Mouse (Mus musculus): ENCODE measurements at regions not wholly inside any gene's neighbourhood (a gene's known extent, or its start where the extent isn't known, plus 50 kb on each side); places are given as distances from the start of the nearest gene placed in this dataset.
A peak's percentile ranks its signal among the peaks of the same experiment; 100 is the strongest.

DNA sequence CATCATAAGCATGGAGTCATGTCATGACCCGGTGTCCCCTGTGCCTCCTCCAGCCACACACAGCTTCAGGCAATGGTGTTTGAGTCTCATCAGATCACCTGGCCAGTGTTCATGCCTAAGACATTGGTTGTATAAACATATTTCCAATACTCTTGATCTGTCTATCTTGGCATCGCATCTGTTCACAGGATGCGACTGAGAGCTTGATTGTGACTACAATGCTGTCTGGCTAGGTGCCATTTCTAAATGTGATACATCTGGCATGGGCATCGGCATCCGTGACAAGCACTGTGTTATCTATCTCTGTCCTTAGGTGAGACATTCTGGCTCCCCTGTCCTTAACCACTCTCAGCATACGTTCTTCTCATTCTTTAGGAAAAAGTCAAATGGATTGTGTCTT, 102.3 kb upstream of the Fut8 start:
- no peak for DNase-seq (ENCODE audit: low read depth, low spot score)

DNA sequence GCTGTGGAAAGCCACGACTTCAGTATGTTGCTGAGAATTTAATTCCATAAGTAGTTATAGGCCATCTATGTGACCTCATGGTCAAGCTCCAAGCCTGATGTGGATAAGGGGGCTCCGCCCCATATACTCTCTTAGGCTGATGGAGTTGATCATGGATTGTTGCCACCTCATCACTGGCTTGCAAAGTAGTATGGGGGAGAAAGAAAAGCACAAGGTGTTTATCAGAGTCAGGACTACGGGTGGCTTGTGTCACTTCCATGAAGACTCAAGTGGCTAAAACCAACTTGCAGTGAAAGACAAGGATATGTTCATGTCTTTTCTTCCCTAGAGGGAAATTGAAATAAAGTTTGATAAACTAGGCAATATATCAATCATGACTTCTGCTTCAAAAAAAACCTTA, 102.9 kb upstream of the Fut8 start:
- no peak for DNase-seq (ENCODE audit: low read depth, low spot score)

DNA sequence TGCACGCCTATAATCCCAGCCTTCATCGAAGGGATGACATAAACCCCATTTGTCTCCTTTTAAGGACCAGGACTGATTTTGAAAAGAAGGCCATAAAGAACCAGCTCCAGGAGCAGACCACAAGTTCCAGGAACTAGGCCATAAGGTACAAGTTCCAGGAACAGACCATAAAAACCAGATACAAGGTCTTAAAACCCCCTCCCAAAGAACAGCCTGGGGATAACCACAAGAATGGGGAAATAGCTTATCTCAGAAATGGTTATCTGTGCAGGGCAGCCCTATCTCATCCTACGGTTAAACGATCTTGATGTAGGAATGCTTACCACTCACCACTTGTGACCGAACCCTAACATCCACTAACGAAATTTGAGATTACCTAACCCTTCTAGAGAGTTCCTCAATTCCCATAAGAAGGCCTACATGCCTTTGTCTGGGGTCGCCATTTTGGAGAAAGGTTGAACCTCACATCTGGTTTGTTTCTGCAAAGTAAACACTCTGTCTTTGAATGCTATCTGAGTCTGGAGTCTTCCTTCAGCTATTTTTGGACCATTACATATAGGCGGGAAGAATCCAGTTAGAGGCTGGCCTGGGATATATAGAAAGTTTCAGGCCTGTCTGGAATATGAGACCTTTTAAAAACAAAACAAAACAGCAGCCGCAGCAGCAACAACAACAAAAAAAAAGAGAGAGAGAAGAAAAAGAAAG, 103.5 kb upstream of the Fut8 start:
- DNase-seq (ENCODE audit: low read depth, low spot score), result no peak

DNA sequence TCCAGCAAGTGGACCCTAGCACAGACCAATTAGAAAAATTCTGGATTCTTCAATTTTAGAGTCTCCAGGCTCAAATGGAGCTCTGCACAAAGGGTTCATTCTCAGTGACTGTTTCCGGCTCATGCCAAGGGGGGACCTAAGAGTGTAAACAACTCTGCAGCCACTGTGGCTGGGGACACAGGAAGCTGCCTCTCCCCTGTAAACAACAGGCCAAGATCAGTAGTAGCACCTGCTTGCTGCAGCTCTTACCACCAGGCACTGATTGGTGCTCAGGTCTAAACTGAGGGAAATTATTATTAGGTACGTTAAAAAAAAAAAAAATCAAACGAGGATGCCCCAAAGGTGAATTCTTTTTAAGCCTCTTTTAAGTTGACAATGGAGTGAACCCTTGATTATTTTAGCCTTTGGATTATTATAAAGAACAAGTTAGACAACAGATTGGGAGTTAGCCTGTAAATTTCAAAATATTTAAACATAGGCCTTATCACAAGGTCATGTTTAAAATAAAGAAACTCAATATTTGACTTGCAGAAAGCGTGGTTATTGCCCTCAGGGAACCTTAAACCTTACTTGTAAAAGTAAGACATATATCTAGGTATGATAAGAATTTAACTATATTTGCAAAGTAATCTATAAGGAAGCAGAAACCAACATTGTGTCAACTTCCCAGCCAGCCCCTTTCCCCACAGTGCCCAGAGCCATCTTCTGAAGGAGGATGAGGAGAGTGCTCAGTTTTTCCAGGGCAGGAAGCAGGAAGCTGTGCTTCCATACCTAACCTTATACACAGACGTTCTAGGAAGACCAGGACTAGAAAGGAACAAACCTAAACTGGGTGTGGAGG, 104.2 kb upstream of the Fut8 start:
- DNase-seq (ENCODE audit: low read depth, low spot score), result peak; percentile 80

DNA sequence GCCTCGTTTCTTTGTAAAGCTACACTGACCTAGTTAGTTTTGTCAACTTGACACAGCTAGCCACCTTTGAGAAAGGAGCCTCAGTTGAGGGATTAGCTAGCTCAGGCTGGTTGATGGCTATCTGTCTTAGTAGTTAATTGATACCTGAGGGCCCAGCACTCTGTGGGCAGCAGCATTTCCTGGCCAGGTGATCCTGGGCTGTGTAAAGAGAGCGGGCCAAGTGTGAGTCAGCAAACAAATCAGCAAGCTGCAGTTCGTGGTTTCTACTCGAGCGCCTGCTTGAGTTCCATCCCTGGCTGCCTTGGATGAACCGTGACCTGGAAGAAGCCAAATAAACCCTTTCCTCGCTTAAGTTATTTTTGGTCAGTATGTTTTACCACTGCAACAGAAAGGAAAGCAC, 106.6 kb upstream of the Fut8 start:
- peak; percentile 80 for DNase-seq (ENCODE audit: low read depth, low spot score)

DNA sequence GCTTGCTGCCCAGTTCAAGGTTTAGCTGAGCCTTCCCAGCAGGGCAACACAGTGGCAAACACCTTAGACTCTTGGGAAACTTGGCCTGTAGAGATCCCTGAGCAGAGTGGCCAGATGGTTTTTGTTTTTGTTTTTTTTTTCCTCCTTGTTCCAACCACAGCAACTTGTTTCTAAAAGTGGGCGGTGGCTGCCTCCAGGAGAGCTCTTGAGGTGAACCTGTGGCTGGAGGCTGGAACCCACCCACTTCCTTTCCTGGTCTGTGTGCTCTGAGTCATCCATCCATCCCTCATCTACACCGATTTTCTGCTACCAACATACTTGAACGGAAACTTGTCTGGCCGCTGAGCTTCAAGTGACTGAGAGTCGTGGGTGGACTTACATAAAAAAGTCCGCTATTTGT, 107.4 kb upstream of the Fut8 start:
- peak; percentile 62 for DNase-seq (ENCODE audit: low read depth, low spot score)

DNA sequence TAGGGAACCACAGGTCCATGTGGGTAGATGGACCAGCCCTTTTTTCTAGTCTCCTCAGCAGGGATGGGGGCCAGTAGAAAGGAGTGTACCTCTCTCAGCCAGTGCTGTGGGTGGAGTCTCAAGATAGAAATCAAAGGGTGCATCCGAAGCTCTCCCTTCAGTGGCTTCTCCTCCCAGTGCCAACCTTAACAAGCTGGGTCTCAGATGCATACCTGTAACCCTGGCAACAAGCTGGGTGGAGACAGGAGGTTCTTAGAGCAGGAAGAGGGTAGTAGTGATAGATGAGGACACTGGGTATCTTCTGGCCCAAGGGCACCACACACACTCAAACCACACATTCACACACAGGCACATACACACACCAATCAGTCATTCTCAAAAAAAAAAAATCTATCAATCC, 113.7 kb upstream of the Fut8 start:
- DNase-seq (ENCODE audit: low read depth, low spot score), result no peak

DNA sequence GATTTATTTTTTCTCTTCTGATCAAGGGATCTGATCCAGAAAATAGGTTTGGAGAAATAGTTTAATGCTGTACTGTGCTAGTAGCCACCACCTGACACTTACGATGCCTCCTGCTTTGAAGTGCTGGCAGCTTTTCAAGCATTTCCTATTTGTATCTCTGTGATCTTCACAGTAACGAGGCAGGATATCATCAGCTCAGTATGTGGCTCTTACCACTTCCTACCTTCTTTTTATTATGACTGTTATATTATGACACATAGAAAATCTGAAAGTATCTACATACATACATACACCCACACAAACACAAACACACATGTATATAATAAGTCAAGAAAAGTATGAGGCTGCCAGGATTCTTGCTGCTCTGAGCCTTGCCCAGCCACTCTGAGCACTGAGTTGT, 124.4 kb upstream of the Fut8 start:
- no peak for DNase-seq (ENCODE audit: low read depth, low spot score)

DNA sequence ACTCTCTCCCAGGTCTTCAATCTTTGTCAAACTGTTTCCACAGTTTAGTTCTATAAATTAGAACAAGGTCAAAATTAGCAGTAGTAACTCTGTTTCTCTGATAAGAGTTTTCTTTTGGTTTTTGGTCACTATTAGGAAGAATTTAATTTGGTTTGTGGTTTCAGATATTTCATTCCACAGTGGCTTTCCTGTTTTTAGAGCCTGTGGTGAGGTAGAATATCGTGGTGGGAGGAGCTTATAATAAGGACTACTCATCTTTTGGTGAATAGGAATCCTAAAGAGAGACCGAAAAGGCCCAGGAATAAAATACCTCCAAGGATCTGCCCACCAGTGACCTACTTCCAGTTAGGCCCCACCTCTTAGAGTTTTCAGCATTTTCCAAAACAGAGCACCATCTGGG, 125.8 kb upstream of the Fut8 start:
- DNase-seq (ENCODE audit: low read depth, low spot score), result no peak

DNA sequence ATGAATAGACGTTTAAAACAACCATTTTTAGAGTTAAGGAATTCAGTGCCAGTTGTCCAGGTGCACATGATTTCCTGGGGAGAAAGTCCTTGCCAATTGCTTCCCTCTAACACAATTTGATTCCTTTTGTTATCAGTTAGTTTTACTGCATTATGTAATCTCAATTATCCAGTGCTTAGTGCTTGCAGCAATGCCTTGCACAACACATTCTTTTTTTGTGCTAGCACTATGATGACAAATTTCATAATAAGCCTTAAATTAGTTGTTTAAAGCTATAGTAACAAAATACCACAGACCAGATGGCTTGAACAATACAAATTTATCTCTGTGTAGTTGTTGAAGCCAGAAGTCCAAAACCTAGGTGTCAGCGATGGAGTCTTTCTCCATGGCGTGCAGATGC, 130.7 kb upstream of the Fut8 start:
- no peak for DNase-seq (ENCODE audit: low read depth, low spot score)

DNA sequence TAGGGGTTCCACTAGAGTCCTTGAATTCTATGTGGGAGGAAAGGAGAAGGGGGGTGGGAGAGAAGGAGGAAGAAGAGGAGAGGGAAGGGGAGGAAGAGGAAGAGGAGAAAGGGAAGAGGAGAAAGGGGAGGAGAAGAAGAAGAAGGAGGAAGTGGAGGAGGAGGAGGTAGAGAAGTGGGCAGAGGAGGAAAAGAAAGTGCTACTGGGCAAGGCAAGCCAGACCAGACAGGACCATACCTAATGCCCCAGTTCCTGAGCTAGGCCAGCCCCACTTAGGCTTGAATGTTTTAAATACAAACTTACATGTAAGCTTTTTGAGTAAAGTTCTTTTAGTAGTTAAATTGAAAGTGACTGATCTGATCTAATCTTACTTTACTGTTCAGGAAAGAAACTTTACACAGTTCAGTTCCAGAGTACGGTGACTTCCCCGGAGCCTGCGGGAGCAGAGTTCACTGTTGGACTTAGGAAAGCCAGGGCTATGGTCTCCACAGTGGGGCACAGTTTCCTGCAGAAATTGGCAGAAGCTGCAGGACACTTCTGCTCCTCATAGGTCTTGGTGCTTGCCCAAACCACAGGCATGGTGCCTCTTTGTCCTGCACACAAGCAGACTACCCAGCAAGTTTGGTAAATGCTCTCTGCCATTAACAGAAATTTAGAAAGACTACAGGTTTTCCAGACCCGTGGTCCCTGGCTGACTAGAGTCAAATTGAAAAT, 131.9 kb upstream of the Fut8 start:
- no peak for DNase-seq (ENCODE audit: low read depth, low spot score)

DNA sequence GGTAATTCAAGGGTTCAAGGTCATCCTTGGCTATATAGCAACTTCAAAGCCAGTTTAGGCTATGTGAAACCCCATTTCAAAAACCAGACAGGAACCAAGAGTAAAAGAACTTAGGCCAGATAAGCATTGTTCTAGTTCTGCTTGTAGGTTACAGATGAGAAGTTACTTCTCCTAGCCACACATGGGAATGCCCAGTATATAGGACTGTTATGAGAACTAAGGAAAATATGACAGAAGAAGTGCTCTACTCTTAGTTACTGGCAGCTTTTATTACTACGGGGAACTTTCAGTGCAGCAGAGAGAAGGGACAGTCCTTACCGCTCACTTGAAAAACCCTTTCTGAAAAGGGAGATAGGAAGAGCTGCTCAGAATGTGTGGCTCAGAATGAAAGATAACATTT, 137.4 kb upstream of the Fut8 start:
- DNase-seq (ENCODE audit: low read depth, low spot score), result no peak

DNA sequence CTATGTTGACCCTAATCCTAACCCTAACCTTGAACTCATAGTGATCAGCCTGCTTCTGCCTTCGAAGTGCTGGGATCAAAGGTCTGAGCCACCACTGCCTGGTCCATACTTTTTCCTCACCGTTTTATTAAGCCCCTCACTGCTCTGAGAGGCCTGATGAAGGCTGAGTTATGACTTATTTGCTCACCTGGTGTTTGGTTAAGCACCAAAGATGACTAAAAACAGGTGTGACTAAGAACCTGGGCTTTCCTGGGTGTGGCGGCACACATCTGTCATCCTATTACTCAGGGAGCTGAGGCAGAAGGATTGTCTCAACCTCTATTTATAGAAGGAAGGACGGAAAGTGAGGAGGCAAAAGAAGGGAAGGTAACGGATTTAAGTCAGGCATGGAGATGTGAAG, 137.5 kb upstream of the Max start:
- no peak for DNase-seq (ENCODE audit: low read depth, low spot score)

DNA sequence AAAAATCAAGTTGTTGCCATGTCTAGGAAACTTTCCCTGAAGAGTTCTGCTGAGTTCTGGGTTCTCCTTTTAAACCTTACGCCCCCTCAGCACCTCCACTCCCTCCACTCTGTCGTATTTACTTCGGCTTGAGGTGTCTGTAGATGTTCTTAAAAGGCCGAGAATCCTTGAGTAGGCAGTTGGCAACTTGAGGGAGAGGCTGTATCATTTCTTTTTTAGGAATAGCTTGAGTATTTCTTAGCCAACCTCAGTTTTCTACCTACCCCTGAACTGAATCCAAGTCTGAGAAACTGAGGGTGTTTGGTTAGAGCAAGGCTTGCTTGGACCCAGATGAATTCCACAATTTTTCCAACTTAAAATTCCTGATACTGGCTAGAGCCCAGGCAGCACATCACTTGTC, 136.8 kb upstream of the Max start:
- no peak for DNase-seq (ENCODE audit: low read depth, low spot score)

DNA sequence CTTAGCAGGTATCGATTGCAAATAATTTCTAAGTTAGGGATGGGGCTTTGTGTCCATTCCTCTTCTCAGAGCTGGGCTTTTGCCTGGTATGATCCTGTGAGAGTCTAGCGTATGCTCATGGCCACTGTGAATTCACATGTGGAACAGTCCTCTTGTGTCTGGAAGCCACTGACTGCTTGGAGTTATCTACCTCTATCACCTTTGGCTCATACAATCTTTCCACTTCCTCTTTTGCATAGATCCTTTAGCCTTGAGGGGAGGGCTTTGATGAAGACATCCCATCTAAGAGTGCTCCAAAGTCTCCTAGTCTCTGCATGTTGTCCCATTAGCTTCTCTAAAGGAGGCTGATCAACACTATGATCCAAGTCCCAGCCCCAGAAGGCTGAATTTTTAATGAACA, 135.8 kb upstream of the Max start:
- DNase-seq (ENCODE audit: low read depth, low spot score), result no peak

DNA sequence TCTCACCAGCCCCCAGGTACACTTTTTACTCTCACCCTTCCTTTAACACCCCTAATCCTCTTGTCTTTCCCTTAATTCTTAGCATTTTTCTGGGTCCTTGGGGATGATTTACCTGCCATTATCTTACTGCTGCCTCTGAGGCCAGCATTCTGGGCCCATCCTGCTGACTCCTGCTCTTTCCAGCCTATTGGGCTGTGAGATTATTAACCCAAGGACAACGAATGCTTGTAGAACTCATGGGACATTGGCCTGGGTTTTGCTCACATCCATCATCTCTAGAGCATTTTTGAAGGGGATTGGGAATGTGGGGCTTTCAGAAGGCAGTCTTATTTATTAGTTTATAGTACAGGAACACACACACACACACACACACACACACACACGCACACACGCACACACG, 134.5 kb upstream of the Max start:
- no peak for DNase-seq (ENCODE audit: low read depth, low spot score)

DNA sequence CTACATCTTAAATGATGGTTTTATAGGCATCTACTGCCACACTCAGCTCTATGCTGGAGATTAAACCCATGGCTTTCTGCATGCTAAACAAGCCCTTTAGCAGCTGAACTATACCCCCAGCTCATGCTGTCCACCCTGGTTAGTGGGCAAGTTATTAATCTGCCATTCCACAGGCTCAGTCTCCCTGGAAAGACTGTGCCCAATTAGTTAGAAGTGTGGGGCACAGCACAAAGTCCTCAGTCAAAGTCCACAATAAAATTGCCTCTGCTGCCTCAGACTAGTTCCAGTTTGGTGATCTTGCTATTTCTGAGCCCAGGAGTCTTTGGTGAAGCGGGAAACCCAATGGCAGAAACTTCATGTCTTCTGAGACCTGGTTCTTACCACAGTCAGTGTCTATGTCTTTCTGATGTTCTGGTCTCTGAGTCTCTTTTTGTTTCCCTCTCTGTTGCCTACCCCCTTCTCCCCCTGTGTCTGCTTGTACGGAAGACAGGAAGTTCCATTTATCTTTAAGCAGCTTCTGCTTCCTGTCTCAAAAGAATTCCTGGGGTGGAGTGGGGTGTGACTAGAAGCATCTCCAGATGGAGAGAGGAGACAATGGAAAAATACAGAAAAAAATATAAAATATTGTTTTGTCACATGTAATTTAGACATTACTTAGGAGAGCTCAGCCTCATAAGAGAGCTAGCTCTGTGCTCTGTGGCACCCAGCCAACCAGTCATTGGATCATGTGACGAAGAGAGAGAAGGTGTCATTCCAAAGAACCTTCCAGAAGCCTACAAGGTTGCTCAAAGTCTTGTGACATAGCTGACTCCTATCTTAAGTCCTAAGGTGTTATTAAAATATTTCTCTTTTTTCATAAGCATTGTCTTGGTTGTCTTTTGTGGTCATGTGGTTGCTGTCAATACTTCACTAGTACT, 133.3 kb upstream of the Max start:
- no peak for DNase-seq (ENCODE audit: low read depth, low spot score)

DNA sequence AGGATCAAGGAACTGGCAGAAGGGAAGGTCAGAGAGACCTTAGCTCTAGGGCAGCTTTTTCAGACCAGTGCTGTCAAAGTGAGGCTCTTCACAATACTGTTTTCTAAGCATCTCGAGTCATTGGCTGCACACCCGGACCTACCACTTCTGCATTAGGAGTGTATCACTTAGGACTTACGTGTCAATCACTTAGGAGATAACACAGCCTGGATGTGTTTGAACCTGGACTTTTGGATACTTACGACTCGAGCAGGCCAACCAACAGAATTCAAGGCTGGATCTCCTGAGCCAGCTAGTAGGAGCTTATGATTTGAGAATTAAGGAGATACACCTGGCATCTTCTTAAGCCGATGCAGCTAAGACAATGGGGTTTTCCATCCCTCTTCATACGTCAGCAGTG, 132.2 kb upstream of the Max start:
- DNase-seq (ENCODE audit: low read depth, low spot score), result no peak

DNA sequence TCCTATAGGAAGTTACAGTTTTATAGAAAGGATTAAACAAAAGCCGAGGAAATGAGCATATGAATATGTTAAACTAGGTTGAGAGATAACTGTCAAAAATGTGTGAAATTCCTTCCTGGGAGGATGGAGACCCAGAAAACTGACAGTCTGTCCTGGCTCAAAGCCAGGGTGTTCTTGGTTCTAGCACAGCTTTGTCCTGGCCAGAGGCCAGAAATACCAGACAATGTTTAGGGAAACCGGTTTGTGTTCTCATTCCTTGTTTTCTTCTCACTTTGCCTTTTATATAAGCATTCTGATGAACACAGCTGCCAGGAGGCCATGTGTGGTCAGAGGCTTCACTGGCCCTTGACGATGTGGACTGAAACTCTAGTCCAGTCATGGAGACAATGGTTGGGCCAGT, 130.7 kb upstream of the Max start:
- DNase-seq (ENCODE audit: low read depth, low spot score), result no peak

DNA sequence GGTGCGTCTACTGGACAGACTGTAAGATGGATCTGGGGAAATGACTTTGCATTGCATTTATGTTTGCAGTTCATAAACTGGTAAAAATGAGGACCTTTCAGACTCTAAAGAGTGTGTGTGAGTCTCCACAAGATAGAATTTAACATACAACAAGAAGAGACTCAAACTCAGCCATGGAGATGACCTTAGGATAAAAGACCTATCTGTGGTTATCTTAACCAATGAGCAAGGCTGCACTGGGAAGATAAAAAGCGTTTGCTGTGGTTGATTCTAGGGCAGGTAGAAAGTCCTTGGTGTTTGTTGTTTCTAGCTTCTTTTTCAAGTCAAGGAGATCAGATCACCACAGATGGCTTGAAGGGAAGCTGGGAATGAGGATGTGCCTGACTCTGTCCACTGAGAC, 130.1 kb upstream of the Max start:
- DNase-seq (ENCODE audit: low read depth, low spot score), result no peak

DNA sequence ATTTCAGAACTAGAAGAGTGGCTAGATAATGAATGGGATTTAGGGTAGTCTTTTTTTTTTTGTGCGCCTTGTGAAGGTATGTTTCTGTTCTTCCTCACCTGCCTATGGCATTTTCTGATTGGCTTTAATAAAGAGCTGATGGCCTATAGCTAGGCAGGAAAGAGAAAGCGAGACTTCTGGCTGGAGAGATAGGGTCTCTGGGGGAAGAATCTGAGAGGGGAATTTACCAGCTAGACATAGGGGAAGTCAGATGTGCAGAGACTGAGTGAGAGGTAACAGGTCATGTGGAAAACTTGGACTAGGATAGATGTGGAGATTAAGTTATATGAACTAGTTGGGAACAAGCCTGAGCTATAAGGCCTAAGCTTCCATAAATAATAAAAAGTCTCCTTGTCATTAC, 129.7 kb upstream of the Max start:
- no peak for DNase-seq (ENCODE audit: low read depth, low spot score)

DNA sequence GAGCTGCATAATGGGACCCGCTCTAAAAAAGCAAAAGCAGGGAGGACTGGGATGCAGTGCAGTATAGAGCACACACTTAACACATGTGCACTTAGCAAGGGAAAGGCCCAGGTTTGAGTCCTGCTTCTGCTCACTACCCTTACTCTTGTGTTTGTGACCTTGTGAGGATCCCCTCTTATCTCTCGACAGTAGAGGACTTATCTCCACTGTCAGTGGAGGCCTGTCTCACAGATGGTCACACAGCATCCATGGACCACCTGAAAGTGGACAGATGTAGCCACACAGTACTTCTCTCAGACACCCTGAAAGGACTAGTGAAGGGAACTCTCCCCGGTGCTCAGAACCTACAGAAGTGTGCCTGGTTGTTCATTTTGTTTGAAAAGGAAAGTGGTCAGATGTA, 128.5 kb upstream of the Max start:
- no peak for DNase-seq (ENCODE audit: low read depth, low spot score)

Measured in A20 (cell line).